19 mouse cellular contexts compared by ENCODE assay signal in genomic region chr2:168517774-168518173, GRCm38 (mm10).
"Had no signal": no experiment of that assay in that cellular context is flagged by ENCODE, and none has a peak within 500 bp of the region (broad histone marks: within the 10 kb centered on the region; RNA-seq: fewer than 3 reads in every experiment).

No protein-coding gene starts in this region.

- H3K27ac ChIP-seq: limb, embryonic 12.5 days; limb, embryonic 15.5 days; liver, embryonic 14.5 days; macrophage; midbrain, embryonic 10.5 days; midbrain, embryonic 15.5 days; neural tube, embryonic 13.5 days had no signal

- ATAC-seq: inflammation-experienced regulatory T-cells, adult 6 months; liver, postnatal 0 days; midbrain, embryonic 15.5 days had no signal

- H3K9ac ChIP-seq: limb, embryonic 12.5 days; limb, embryonic 15.5 days; liver, embryonic 14.5 days; liver, postnatal 0 days; lung, embryonic 14.5 days; midbrain, embryonic 15.5 days; neural tube, embryonic 13.5 days had no signal

- H3K27me3 ChIP-seq: limb, embryonic 15.5 days; megakaryocyte, embryonic 14.5 days; midbrain, embryonic 15.5 days; neural tube, embryonic 13.5 days had no signal

- DNase-seq: kidney, adult 18-20 months; kidney, adult 9 months; liver, postnatal 0 days; lung, embryonic 14.5 days; retina, postnatal 1 day; right cerebral cortex, postnatal 25 days; spleen, adult 18-20 months; thymus, adult 2 months; thymus, postnatal 14 days had no signal

- H3K4me2 ChIP-seq: limb, embryonic 12.5 days; limb, embryonic 15.5 days; liver, embryonic 11.5 days; lung, embryonic 14.5 days; midbrain, embryonic 15.5 days; neural tube, embryonic 13.5 days had no signal

- H3K4me3 ChIP-seq: limb, embryonic 12.5 days; limb, embryonic 15.5 days; megakaryocyte, embryonic 14.5 days; midbrain, embryonic 10.5 days; midbrain, embryonic 15.5 days; neural tube, embryonic 13.5 days had no signal

- H3K4me1 ChIP-seq: limb, embryonic 12.5 days; midbrain, embryonic 15.5 days; neural tube, embryonic 13.5 days had no signal

- H3K36me3 ChIP-seq: limb, embryonic 12.5 days; midbrain, embryonic 10.5 days; midbrain, embryonic 15.5 days; neural tube, embryonic 13.5 days had no signal

- H3K9me3 ChIP-seq: limb, embryonic 12.5 days; limb, embryonic 15.5 days; midbrain, embryonic 10.5 days; midbrain, embryonic 15.5 days; neural tube, embryonic 13.5 days had no signal
